Mouse (Mus musculus): ENCODE data around the gene Capn15. TPM values are rescaled to one million over a fixed set of nuclear protein-coding genes. Genes with fewer than 3 reads are reported as not detected.
A peak's percentile ranks its signal among the peaks of the same experiment; 100 is the strongest.

Gene Capn15
- total and polyA plus RNA-seq, 3 experiments: 2.1 to 11.5 (median 6.0) TPM

GRCm38 (mm10) chr17:26017949-26018348 lies 32.4 kb upstream of the Capn15 start (continued):
- no peak for TF ChIP-seq KAT2A (IDR thresholded peaks at IDR 0.05; ENCODE audit: insufficient replicate concordance, low read length)
- TF ChIP-seq ELF1 (IDR thresholded peaks at IDR 0.05; ENCODE audit: low read depth, low read length): no peak
- peak; percentile 85 for TF ChIP-seq EP300 (IDR thresholded peaks at IDR 0.05; ENCODE audit: low read length)
- TF ChIP-seq POLR2A (IDR thresholded peaks at IDR 0.05; ENCODE audit: low read depth, low read length): no peak
- no peak for TF ChIP-seq CHD2 (IDR thresholded peaks at IDR 0.05; ENCODE audit: low read length)
- TF ChIP-seq USF1 (IDR thresholded peaks at IDR 0.05; ENCODE audit: low read depth, low read length): peak; percentile 16; the same call in 1 of the 2 replicates
- TF ChIP-seq TBP (conservative IDR thresholded peaks at IDR 0.05; ENCODE audit: low read depth, low read length): no peak
- TF ChIP-seq MXI1 (IDR thresholded peaks at IDR 0.05; ENCODE audit: low read depth, low read length): no peak
- no peak for TF ChIP-seq CTCF (conservative IDR thresholded peaks at IDR 0.05 in 1 of 2, IDR thresholded peaks at IDR 0.05 in 1 of 2; ENCODE audit: low read depth in 2 of 2, low read length in 2 of 2)
- TF ChIP-seq TCF12 (IDR thresholded peaks at IDR 0.05; ENCODE audit: low read depth, low read length): peak; percentile 70

- Histone ChIP-seq H3K4me1 (ENCODE audit: control insufficient read depth in 1 of 2, insufficient read depth in 2 of 2) (peaks cover 33 to 72% of the 10 kb centered on the region in 2 experiments), H3K9me3 (replicated peaks; ENCODE audit: low read length) (no peaks in the 10 kb centered on the region), H3K27ac (ENCODE audit: insufficient read depth, low read depth) (no peak overlapping the region), H3K4me2 (ENCODE audit: insufficient read depth, low read depth, poor library complexity, severe bottlenecking) (no peak overlapping the region), H3K79me2 (replicated peaks; ENCODE audit: control insufficient read depth, extremely low read depth, insufficient read depth, poor library complexity, severe bottlenecking) (no peaks in the 10 kb centered on the region), H3K27me3 (replicated peaks) (no peaks in the 10 kb centered on the region), H3K4me3 (replicated peaks in 1 of 3; ENCODE audit: low read depth in 2 of 3, low read length in 2 of 3, poor library complexity in 1 of 3) (no peak overlapping the region), H3K9ac (ENCODE audit: insufficient read depth, low read depth) (no peak overlapping the region), H3K36me3 (replicated peaks in 1 of 2; ENCODE audit: control insufficient read depth in 1 of 2, insufficient read depth in 1 of 2, low read length in 1 of 2) (peaks cover 10 to 22% of the 10 kb centered on the region in 2 experiments)
- no peak for DNase-seq (ENCODE audit: extremely low read depth)
- TF ChIP-seq RAD21 (IDR thresholded peaks at IDR 0.05; ENCODE audit: low read depth, low read length) (no peak), MYC (IDR thresholded peaks at IDR 0.05; ENCODE audit: low read depth, low read length) (no peak), POLR2AphosphoS2 (IDR thresholded peaks at IDR 0.05; ENCODE audit: low read depth, low read length) (no peak), TBP (conservative IDR thresholded peaks at IDR 0.05; ENCODE audit: low read depth, low read length) (no peak), JUND (conservative IDR thresholded peaks at IDR 0.05; ENCODE audit: low read depth, low read length) (no peak), HCFC1 (IDR thresholded peaks at IDR 0.05; ENCODE audit: low read depth, low read length) (no peak)
- dilution Hi-C loops (cut with MboI; ENCODE audit: extremely low pct_ligation_motif_present, extremely low pct_unique_long_range_greater_than_20kb, low sequenced_read_pairs) (no loop called here), in situ Hi-C loops (cut with MboI; ENCODE audit: low pct_ligation_motif_present, low pct_unique_long_range_greater_than_20kb, low sequenced_read_pairs) (no loop called here)
Measured at GRCm38 (mm10) chr17:26017021-26017420, 31.4 kb upstream of the Capn15 start.

GRCm38 (mm10) chr17:26013711-26014110 lies 28.1 kb upstream of the Capn15 start:
- peak overlapping the region; percentile 30; the same call in 1 of the 2 replicates for H3K27ac ChIP-seq (ENCODE audit: insufficient read depth, low read depth)
- dilution Hi-C loops (cut with MboI; ENCODE audit: extremely low pct_ligation_motif_present, extremely low pct_unique_long_range_greater_than_20kb, low sequenced_read_pairs) (no loop called here), in situ Hi-C loops (cut with MboI; ENCODE audit: low pct_ligation_motif_present, low pct_unique_long_range_greater_than_20kb, low sequenced_read_pairs) (loop anchor here (5.0 kb wide), 2 partner anchors 79 to 131 kb away; partner anchors contain the start of genes Decr2 and Wfikkn1)
- H3K36me3 ChIP-seq (replicated peaks in 1 of 2; ENCODE audit: control insufficient read depth in 1 of 2, insufficient read depth in 1 of 2, low read length in 1 of 2): peaks cover 10 to 33% of the 10 kb centered on the region in 2 experiments
- H3K4me3 ChIP-seq (replicated peaks in 1 of 3; ENCODE audit: low read depth in 2 of 3, low read length in 2 of 3, poor library complexity in 1 of 3): no peak overlapping the region
- no peak for TF ChIP-seq SMC3 (IDR thresholded peaks at IDR 0.05; ENCODE audit: low read depth, low read length)
- no peaks in the 10 kb centered on the region for H3K79me2 ChIP-seq (replicated peaks; ENCODE audit: control insufficient read depth, extremely low read depth, insufficient read depth, poor library complexity, severe bottlenecking)
- no peak overlapping the region; the same call in 1 of the 2 replicates for H3K4me2 ChIP-seq (ENCODE audit: insufficient read depth, low read depth, poor library complexity, severe bottlenecking)
- peak; percentile 68 for DNase-seq (ENCODE audit: extremely low read depth)
- no peaks in the 10 kb centered on the region for H3K27me3 ChIP-seq (replicated peaks)
- H3K9me3 ChIP-seq (replicated peaks; ENCODE audit: low read length): no peaks in the 10 kb centered on the region
- H3K9ac ChIP-seq (ENCODE audit: insufficient read depth, low read depth): no peak overlapping the region
- H3K4me1 ChIP-seq (ENCODE audit: control insufficient read depth in 1 of 2, insufficient read depth in 2 of 2): peaks cover 26 to 62% of the 10 kb centered on the region in 2 experiments

Measured in CH12.LX (cell line).